Mouse (Mus musculus) midbrain, embryonic 15.5 days (tissue): ENCODE measurements at regions not wholly inside any gene's neighbourhood (a gene's known extent, or its start where the extent isn't known, plus 50 kb on each side); places are given as distances from the start of the nearest gene placed in this dataset.

Experiments
- ATAC-seq: fragments of 200-750 bp; cut with Nextera tagmentation; replicated peaks from 2 replicates; pipeline ENCODE4 v1.8.0; 2017; ENCODE audit warnings: moderate TSS enrichment
- H3K27ac ChIP-seq: fragments of 300-500 bp; sonication (generic); 2 replicates; pipeline ENCODE4 v1.5.1; 2015; ENCODE audit warnings: mild to moderate bottlenecking, inconsistent platforms
- H3K27me3 ChIP-seq: fragments of 300-500 bp; sonication (generic); replicated peaks from 2 replicates; pipeline ENCODE4 v1.6.1; 2015; ENCODE audit warnings: inconsistent platforms
- H3K36me3 ChIP-seq: fragments of 300-500 bp; sonication (generic); replicated peaks from 2 replicates; pipeline ENCODE4 v1.6.1; 2015; ENCODE audit warnings: inconsistent platforms
- H3K4me1 ChIP-seq: fragments of 300-500 bp; sonication (generic); 2 replicates; pipeline ENCODE4 v1.6.1; 2015; ENCODE audit warnings: inconsistent platforms
- H3K4me2 ChIP-seq: fragments of 300-500 bp; sonication (generic); 2 replicates; pipeline ENCODE4 v1.6.1; 2015; ENCODE audit warnings: inconsistent platforms, mild to moderate bottlenecking, moderate library complexity
- H3K4me3 ChIP-seq: fragments of 300-500 bp; sonication (generic); 2 replicates; pipeline ENCODE4 v1.5.1; 2015; ENCODE audit warnings: mild to moderate bottlenecking, inconsistent platforms
- H3K9ac ChIP-seq: fragments of 300-500 bp; sonication (generic); 2 replicates; pipeline ENCODE4 v1.6.1; 2015; ENCODE audit warnings: mild to moderate bottlenecking, inconsistent platforms
- H3K9me3 ChIP-seq: fragments of 300-500 bp; sonication (generic); 2 replicates; pipeline ENCODE4 v1.6.1; 2016; ENCODE audit warnings: inconsistent platforms
- WGBS: fragments of 180-500 bp; shearing (Covaris S2); methylation state at CpG from one replicate; pipeline ENCODE4 v1.1.7; 2015; ENCODE audit warnings: mixed read lengths; 5-methylcytosine and 5-hydroxymethylcytosine counted together

- Histone ChIP-seq H3K4me1 (peaks cover 10% of the 10 kb centered on the region), H3K36me3 (no peaks in the 10 kb centered on the region), H3K4me3 (no peak overlapping the region), H3K27me3 (no peaks in the 10 kb centered on the region), H3K9me3 (no peaks in the 10 kb centered on the region), H3K4me2 (0 out of 2 replicates have a peak overlapping the region, but pooled peaks have one; percentile 1), H3K9ac (no peak overlapping the region), H3K27ac (no peak overlapping the region)
- ATAC-seq = no peak
- 36% methylated on average over 12 of the region's 12 CpGs for WGBS
These were observed 49.8 kb upstream of the Sipa1l2 start for GRCm38 (mm10) chr8:125619336-125619906.
